Mouse (Mus musculus): ENCODE measurements at regions not wholly inside any gene's neighbourhood (a gene's known extent, or its start where the extent isn't known, plus 50 kb on each side); places are given as distances from the start of the nearest gene placed in this dataset.
A peak's percentile ranks its signal among the peaks of the same experiment; 100 is the strongest.

DNA sequence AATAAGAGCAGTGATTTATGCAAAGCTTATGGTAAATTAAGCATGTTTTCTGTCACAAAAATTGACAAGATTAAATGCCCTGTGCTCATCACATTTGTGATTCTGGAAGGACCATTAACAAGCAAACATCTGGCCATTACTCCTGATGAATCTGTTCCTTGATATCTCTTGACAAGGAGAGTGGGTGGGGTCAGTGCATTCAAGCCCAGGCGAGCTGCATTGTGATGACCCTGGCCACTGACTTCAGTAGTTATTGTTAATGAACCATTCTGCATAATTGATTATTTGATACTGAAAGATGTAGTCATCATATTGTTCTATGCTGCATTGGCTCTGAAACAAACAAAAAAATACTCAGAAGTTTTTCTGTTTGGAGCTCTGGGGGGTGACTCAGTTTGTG, 115.4 kb upstream of the Prmt6 start:
- TF ChIP-seq CTCF (IDR thresholded peaks at IDR 0.05; ENCODE audit: borderline replicate concordance, extremely low read depth, insufficient read depth, insufficient read length) (no peak), POLR2A (IDR thresholded peaks at IDR 0.05; ENCODE audit: borderline replicate concordance, extremely low read depth, insufficient read depth, insufficient read length, poor library complexity, severe bottlenecking) (no peak)
- DNase-seq (ENCODE audit: low read depth) = no peak

DNA sequence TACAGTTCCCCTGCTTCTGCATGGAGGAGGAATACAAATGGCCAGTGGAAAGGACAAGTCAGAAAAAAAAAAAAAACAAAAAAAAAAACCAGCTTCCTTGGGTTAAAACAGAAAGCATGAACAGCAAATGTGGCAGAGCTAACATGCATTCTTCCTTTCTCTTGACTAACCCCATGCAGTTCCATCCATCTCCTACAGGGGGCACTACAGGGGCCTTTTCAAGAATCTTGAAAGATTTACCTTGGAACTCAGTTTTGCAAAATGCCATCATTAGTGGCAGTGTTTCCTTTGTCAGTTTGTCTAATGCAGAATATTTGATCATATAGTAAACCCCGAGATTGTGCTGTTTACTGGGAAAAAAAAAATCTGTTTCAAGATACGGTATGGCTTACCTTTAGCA, 111.1 kb upstream of the Prmt6 start:
- no peak for TF ChIP-seq POLR2A (IDR thresholded peaks at IDR 0.05; ENCODE audit: borderline replicate concordance, extremely low read depth, insufficient read depth, insufficient read length, poor library complexity, severe bottlenecking)
- TF ChIP-seq CTCF (IDR thresholded peaks at IDR 0.05; ENCODE audit: borderline replicate concordance, extremely low read depth, insufficient read depth, insufficient read length) = peak; percentile 38; the same call in 1 of the 2 replicates
- DNase-seq (ENCODE audit: low read depth) = peak; percentile 20

DNA sequence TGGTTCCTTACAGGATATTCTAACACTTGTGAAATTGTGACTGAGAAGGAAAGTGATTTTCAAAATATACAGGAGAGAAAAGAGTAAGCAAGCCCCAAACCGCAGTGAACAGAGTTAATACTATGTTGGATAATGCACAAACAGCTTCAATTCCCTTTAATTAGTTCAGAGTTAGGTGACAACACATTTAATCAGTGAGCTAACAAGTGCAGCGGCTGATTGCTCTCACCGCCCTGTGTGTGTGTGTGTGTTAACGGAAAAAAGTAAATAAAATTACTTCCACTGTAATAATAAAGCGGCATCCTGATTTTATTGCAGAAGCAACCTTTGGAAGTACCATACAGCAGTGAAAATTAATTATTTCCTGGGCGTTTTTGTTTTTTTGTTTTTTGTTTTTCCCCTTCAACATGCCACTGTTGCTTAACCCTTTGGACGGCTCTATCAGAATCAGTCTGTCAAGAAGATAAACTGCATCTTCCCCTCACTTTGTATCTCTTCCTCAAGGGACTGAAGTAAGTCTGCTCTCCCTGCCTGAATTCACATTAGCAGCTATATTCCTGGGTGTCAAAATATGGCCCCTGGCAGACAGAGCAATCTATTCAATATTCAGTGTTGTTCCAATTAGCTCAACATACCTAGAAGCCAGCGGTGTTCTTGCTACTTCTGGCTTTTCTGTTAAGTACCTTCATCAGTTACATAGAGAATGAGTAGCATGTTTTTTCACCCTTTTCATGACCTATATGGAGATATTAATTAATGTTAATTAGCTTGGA, 106.2 kb upstream of the Prmt6 start:
- TF ChIP-seq POLR2A (IDR thresholded peaks at IDR 0.05; ENCODE audit: borderline replicate concordance, extremely low read depth, insufficient read depth, insufficient read length, poor library complexity, severe bottlenecking) (no peak), CTCF (IDR thresholded peaks at IDR 0.05; ENCODE audit: borderline replicate concordance, extremely low read depth, insufficient read depth, insufficient read length) (no peak)
- peak; percentile 53 for DNase-seq (ENCODE audit: low read depth)

DNA sequence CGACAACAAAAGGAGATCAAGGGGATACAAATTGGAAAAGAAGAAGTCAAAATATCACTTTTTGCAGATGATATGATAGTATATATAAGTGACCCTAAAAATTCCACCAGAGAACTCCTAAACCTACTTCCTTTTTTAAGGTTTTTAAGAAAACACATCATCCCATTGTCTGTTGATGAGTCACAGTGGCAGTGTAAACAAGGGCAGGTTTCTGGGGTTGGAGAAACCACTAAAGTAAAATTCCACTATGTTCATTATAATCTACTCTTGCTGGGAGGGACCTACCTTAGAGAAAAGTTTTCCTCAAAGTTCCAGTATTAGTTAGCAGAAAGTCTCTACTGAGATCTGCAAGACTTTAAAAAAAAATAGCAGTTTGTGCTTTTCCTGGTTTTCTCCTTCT, 102.9 kb upstream of the Prmt6 start:
- no peak for TF ChIP-seq CTCF (IDR thresholded peaks at IDR 0.05; ENCODE audit: borderline replicate concordance, extremely low read depth, insufficient read depth, insufficient read length)
- no peak for TF ChIP-seq POLR2A (IDR thresholded peaks at IDR 0.05; ENCODE audit: borderline replicate concordance, extremely low read depth, insufficient read depth, insufficient read length, poor library complexity, severe bottlenecking)
- DNase-seq (ENCODE audit: low read depth) = no peak

DNA sequence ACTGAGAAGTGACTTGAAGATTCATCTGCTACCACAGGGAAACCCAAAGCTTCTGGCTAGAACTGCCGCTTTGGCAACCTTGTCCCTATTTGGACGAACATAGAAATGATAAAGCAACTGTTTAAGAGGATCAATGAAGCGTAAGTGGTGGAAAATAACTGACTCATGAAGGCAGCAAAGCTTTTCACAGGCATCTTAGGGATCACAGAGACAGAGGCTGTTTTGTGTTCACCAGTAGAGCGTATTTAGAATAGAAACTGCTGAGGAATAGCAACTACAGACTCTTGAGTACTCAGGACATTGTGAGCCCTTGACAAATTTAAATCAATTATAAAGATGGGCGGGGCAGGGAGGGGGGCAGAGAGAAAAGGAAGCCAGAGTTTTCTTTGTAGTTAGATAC, 99.3 kb upstream of the Prmt6 start:
- TF ChIP-seq CTCF (IDR thresholded peaks at IDR 0.05; ENCODE audit: borderline replicate concordance, extremely low read depth, insufficient read depth, insufficient read length) = no peak
- no peak for TF ChIP-seq POLR2A (IDR thresholded peaks at IDR 0.05; ENCODE audit: borderline replicate concordance, extremely low read depth, insufficient read depth, insufficient read length, poor library complexity, severe bottlenecking)
- no peak for DNase-seq (ENCODE audit: low read depth)

DNA sequence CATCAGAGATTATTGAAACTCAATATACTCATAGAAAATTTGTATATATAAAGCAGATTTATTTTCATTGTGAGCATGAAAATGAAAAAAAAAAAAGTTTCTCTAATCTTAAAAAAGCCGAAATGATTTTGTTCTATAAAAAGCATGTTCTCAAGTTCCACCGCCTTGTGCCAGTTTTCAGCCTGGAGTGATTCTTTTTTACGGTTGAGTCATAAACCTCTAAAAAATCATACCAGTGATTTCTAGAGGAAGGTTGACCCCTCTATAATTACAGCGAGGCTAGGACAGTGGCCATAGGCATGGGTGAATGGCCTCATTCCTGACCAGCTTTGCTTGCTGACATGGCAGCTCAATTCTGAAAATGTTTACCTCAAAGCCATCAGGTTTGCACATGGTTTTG, 98.6 kb upstream of the Prmt6 start:
- DNase-seq (ENCODE audit: low read depth) = no peak
- TF ChIP-seq CTCF (IDR thresholded peaks at IDR 0.05; ENCODE audit: borderline replicate concordance, extremely low read depth, insufficient read depth, insufficient read length) (no peak), POLR2A (IDR thresholded peaks at IDR 0.05; ENCODE audit: borderline replicate concordance, extremely low read depth, insufficient read depth, insufficient read length, poor library complexity, severe bottlenecking) (no peak)

DNA sequence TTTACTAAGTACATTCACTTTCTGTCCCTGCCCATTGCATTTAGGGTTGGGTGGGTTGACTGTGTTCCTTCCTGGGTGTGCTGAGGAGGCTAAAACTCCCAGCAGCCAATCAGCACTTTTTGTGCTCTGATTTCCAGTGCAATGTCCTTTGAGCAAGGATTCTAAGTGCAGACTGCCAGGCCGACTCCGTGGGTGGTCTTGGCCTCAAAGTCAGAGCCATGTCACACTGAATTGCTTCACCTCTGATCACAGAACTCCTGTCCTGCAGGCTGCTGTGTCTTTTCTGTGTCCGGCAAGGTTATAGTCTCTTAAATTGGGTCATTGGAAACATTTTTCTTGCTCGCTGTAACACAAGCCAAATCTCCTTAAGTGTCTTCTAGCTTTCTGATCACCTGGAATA, 94.0 kb upstream of the Prmt6 start:
- TF ChIP-seq POLR2A (IDR thresholded peaks at IDR 0.05; ENCODE audit: borderline replicate concordance, extremely low read depth, insufficient read depth, insufficient read length, poor library complexity, severe bottlenecking) (no peak), CTCF (IDR thresholded peaks at IDR 0.05; ENCODE audit: borderline replicate concordance, extremely low read depth, insufficient read depth, insufficient read length) (no peak)
- DNase-seq (ENCODE audit: low read depth) = no peak

DNA sequence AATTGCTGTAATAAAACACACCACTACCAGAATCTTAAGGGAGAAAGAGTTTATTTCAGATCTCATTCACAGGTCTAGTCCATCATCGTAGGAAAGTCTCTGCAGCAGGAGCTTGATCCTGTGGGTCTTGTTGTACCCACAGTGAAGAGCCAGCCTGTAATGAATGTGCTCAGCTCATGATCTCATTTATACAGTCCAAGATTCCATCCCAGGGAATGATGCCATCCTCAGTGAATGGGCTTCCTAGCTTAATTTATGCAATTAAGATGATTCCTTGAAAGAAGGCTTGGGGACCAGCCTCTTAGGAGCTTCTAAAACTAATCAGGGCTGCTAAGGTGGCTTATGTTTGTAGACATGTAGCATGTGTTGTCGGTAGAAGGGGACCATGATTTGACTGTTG, 89.3 kb upstream of the Prmt6 start:
- DNase-seq (ENCODE audit: low read depth) = peak; percentile 67
- TF ChIP-seq POLR2A (IDR thresholded peaks at IDR 0.05; ENCODE audit: borderline replicate concordance, extremely low read depth, insufficient read depth, insufficient read length, poor library complexity, severe bottlenecking) (no peak), CTCF (IDR thresholded peaks at IDR 0.05; ENCODE audit: borderline replicate concordance, extremely low read depth, insufficient read depth, insufficient read length) (no peak)

DNA sequence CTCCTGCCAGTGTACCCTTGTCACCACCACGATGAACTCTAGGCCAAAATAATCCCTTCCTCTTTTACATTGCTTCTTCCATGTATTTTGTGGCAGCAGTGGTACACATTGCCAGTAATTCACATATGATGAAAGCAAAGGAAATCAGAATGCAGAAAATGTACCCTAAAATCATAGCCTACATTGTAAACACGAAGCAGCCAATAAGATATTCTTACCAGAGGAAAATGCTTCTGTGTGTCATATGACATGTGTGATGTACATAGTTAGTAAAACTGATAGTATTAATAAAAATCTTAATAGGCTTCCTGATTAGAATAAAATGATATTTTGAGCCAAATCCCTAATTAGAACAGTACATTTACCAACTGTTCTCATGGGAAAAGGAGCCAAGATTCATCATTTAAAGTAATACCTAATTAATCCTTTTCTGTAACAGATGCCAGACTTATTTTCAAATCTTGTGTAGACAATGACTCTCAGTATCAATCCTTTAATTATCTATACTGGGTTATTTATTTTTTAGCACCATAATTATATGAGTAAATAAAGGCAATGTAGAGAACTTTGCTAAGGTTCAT, 88.3 kb upstream of the Prmt6 start:
- TF ChIP-seq POLR2A (IDR thresholded peaks at IDR 0.05; ENCODE audit: borderline replicate concordance, extremely low read depth, insufficient read depth, insufficient read length, poor library complexity, severe bottlenecking) = no peak
- TF ChIP-seq CTCF (IDR thresholded peaks at IDR 0.05; ENCODE audit: borderline replicate concordance, extremely low read depth, insufficient read depth, insufficient read length) = no peak

DNA sequence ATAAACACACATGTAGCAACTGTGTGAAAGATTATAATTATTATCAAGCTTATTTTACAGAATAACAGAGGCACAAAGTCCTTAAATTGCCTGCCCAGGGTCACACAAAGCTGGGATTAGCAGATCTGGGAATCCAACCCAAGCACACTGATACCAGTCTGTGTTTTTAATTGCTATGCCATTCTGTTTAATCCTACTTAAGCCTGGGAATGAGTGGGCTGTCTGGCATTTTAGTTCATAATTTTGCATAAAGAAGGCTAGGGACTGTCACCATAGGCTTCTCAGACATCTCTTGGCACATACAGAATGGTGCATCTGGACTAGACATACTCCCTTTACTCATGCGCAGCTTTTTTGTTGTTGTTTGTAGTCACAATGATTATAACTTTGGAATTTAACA, 78.4 kb upstream of the Prmt6 start:
- no peak for TF ChIP-seq CTCF (IDR thresholded peaks at IDR 0.05; ENCODE audit: borderline replicate concordance, extremely low read depth, insufficient read depth, insufficient read length)
- no peak for TF ChIP-seq POLR2A (IDR thresholded peaks at IDR 0.05; ENCODE audit: borderline replicate concordance, extremely low read depth, insufficient read depth, insufficient read length, poor library complexity, severe bottlenecking)
- peak; percentile 75 for DNase-seq (ENCODE audit: low read depth)

More for the DNA sequence above, 88.3 kb upstream of the Prmt6 start:
- DNase-seq (ENCODE audit: low read depth) = peak; percentile 68

DNA sequence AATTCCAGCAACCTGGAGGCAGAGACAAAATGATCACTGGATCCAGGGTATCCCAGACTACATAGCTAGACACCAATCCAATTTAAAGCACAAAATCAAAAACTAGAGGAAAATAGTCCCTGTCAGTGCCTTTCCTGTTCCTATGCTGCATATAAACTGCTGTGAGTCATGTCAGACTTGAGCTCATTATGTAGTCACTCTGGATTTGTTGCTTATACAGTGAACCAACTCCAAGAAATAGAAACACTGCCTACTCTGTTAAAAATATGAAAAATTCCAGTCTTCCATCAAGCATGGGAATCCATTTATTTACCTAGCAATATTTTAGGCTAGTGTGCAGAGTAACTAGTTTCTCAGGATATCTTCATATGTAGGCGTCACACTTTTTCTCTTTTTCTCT, 59.5 kb upstream of the Prmt6 start:
- no peak for DNase-seq (ENCODE audit: low read depth)
- TF ChIP-seq POLR2A (IDR thresholded peaks at IDR 0.05; ENCODE audit: borderline replicate concordance, extremely low read depth, insufficient read depth, insufficient read length, poor library complexity, severe bottlenecking) (no peak), CTCF (IDR thresholded peaks at IDR 0.05; ENCODE audit: borderline replicate concordance, extremely low read depth, insufficient read depth, insufficient read length) (no peak)

DNA sequence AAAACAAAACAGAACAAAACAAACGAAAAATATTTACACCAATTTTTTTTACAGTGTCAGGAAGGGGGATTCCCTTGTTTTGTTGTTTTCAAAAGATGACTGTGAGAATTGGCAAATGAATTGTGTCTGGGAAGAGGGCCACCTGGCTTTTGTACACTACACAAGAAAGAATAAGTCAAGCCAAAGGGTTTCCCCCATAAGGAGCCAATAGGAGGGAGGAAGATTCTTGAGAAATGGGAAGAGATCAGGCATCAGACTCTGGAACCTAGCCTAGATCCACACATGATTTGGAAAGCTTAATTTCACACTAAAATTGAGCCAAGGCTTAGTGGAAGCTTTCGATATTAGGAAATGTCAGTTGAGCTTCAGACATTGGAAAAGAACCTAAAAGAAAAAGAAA, 52.4 kb upstream of the Prmt6 start:
- no peak for TF ChIP-seq POLR2A (IDR thresholded peaks at IDR 0.05; ENCODE audit: borderline replicate concordance, extremely low read depth, insufficient read depth, insufficient read length, poor library complexity, severe bottlenecking)
- TF ChIP-seq CTCF (IDR thresholded peaks at IDR 0.05; ENCODE audit: borderline replicate concordance, extremely low read depth, insufficient read depth, insufficient read length) = no peak
- peak; percentile 80 for DNase-seq (ENCODE audit: low read depth)

All from brain, embryonic 14.5 days (tissue).